Mouse (Mus musculus) retina, adult 2 months (tissue): ENCODE measurements around the gene Praf2.

Experiments used
- DNase-seq: peaks from one replicate; pipeline ENCODE4 v3.0.0-alpha.2; 2012; ENCODE audit warnings: low read depth, low spot score

Praf2 gene

GRCm38 (mm10) chrX:7778450-7779244 is 50.4 kb downstream of the Praf2 start:
- no peak for DNase-seq

GRCm38 (mm10) chrX:7779294-7779693 is 51.1 kb downstream of the Praf2 start:
- no peak for DNase-seq
